Mouse (Mus musculus) CH12.LX (cell line): ENCODE data around the gene Hoxd8. TPM values are rescaled to one million over a fixed set of nuclear protein-coding genes. Genes with fewer than 3 reads are reported as not detected.

ENCODE experiments used
- DNase-seq: peaks from one replicate; pipeline ENCODE4 v3.0.0-alpha.2; 2013; ENCODE audit errors: extremely low read depth
- H3K27ac ChIP-seq: 2 replicates; pipeline ENCODE4 v1.5.1; 2012; ENCODE audit warnings: low read depth, mild to moderate bottlenecking, control low read depth, moderate library complexity; ENCODE audit not compliant: insufficient read depth
- H3K27me3 ChIP-seq: replicated peaks from 2 replicates; pipeline ENCODE3; 2012; ENCODE audit warnings: inconsistent platforms
- H3K36me3 ChIP-seq, 2 experiments: replicated peaks in 1 of 2; 2 replicates each; pipeline versions ENCODE3 to v1.6.1; 2012; ENCODE audit warnings: inconsistent platforms in 1 of 2, low read length in 1 of 2, mild to moderate bottlenecking in 1 of 2, mixed read lengths in 1 of 2, moderate library complexity in 1 of 2; ENCODE audit not compliant: control insufficient read depth in 1 of 2, insufficient read depth in 1 of 2
- H3K4me1 ChIP-seq, 2 experiments: 2 replicates each; pipeline ENCODE4 v1.6.1; 2012; ENCODE audit warnings: inconsistent platforms in 1 of 2, moderate library complexity in 1 of 2; ENCODE audit not compliant: insufficient read depth in 2 of 2, control insufficient read depth in 1 of 2
- H3K4me2 ChIP-seq: 2 replicates; pipeline ENCODE4 v1.6.1; 2012; ENCODE audit warnings: low read depth, mild to moderate bottlenecking, control low read depth; ENCODE audit not compliant: poor library complexity, insufficient read depth, severe bottlenecking
- H3K4me3 ChIP-seq, 3 experiments: fragments of 150-350 bp in 1 of 3; sonication (generic) in 1 of 3; replicated peaks in 1 of 3; 2 replicates each; pipeline versions ENCODE3 to v1.5.1; 2011 to 2012; ENCODE audit warnings: low read depth in 2 of 3, low read length in 2 of 3, mild to moderate bottlenecking in 2 of 3, moderate library complexity in 2 of 3, control low read depth in 1 of 3, improper control_type of control experiment in 1 of 3, inconsistent platforms in 1 of 3, mixed read lengths in 1 of 3; ENCODE audit not compliant: poor library complexity in 1 of 3
- H3K79me2 ChIP-seq: replicated peaks from 2 replicates; pipeline ENCODE4 v1.6.1; 2012; ENCODE audit warnings: mild to moderate bottlenecking, moderate library complexity; ENCODE audit not compliant: control insufficient read depth, poor library complexity, insufficient read depth, severe bottlenecking; ENCODE audit errors: extremely low read depth
- H3K9ac ChIP-seq: 2 replicates; pipeline ENCODE4 v1.6.1; 2012; ENCODE audit warnings: low read depth, mild to moderate bottlenecking, control low read depth, moderate library complexity; ENCODE audit not compliant: insufficient read depth
- H3K9me3 ChIP-seq: replicated peaks from 2 replicates; pipeline ENCODE3; 2012; ENCODE audit warnings: low read length, inconsistent platforms, mixed read lengths
- BHLHE40 ChIP-seq: IDR thresholded peaks from 2 replicates; pipeline ENCODE4 v1.6.1; 2011; ENCODE audit warnings: mild to moderate bottlenecking, low read depth, low read length, improper control_type of control experiment
- CHD1 ChIP-seq: IDR thresholded peaks from 2 replicates; pipeline ENCODE4 v1.6.1; 2012; ENCODE audit warnings: low read depth, low read length, improper control_type of control experiment, inconsistent platforms
- CTCF ChIP-seq, 2 experiments: IDR thresholded peaks in 1 of 2; conservative IDR thresholded peaks in 1 of 2; 2 replicates each; pipeline ENCODE4 v1.5.1; 2011 to 2012; ENCODE audit warnings: low read depth in 2 of 2, low read length in 2 of 2, improper control_type of control experiment in 1 of 2, inconsistent platforms in 1 of 2, mild to moderate bottlenecking in 1 of 2, moderate library complexity in 1 of 2
- ELF1 ChIP-seq: IDR thresholded peaks from 2 replicates; pipeline ENCODE4 v1.6.1; 2014; ENCODE audit warnings: low read depth, mild to moderate bottlenecking, inconsistent platforms, low read length, improper control_type of control experiment
- ETS1 ChIP-seq: conservative IDR thresholded peaks from 2 replicates; pipeline ENCODE4 v1.6.1; 2012; ENCODE audit warnings: low read depth, mild to moderate bottlenecking, inconsistent platforms, low read length, improper control_type of control experiment, moderate library complexity
- GABPA ChIP-seq: IDR thresholded peaks from 2 replicates; pipeline ENCODE4 v1.6.1; 2012; ENCODE audit warnings: low read depth, low read length, improper control_type of control experiment, inconsistent platforms; ENCODE audit not compliant: insufficient replicate concordance
- HCFC1 ChIP-seq: IDR thresholded peaks from 2 replicates; pipeline ENCODE4 v1.6.1; 2012; ENCODE audit warnings: low read depth, mild to moderate bottlenecking, inconsistent platforms, low read length, improper control_type of control experiment
- IRF4 ChIP-seq: IDR thresholded peaks from 2 replicates; pipeline ENCODE4 v1.6.1; 2014; ENCODE audit warnings: low read depth, mild to moderate bottlenecking, inconsistent platforms, low read length, improper control_type of control experiment
- JUND ChIP-seq: conservative IDR thresholded peaks from 2 replicates; pipeline ENCODE4 v1.6.1; 2011; ENCODE audit warnings: low read depth, low read length, improper control_type of control experiment
- KAT2A ChIP-seq: IDR thresholded peaks from 2 replicates; pipeline ENCODE4 v1.6.1; 2012; ENCODE audit warnings: low read length, improper control_type of control experiment, inconsistent platforms; ENCODE audit not compliant: insufficient replicate concordance
- MAX ChIP-seq: IDR thresholded peaks from 2 replicates; pipeline ENCODE4 v1.6.1; 2011; ENCODE audit warnings: low read length, improper control_type of control experiment
- MAZ ChIP-seq: IDR thresholded peaks from 2 replicates; pipeline ENCODE4 v1.6.1; 2012; ENCODE audit warnings: low read depth, mild to moderate bottlenecking, inconsistent platforms, low read length, improper control_type of control experiment, moderate library complexity
- MEF2A ChIP-seq: IDR thresholded peaks from 2 replicates; pipeline ENCODE4 v1.6.1; 2014; ENCODE audit warnings: low read depth, mild to moderate bottlenecking, inconsistent platforms, low read length, improper control_type of control experiment, borderline replicate concordance
- NELFE ChIP-seq: IDR thresholded peaks from 2 replicates; pipeline ENCODE4 v1.6.1; 2011; ENCODE audit warnings: low read depth, low read length, improper control_type of control experiment
- POLR2A ChIP-seq: IDR thresholded peaks from 2 replicates; pipeline ENCODE4 v1.6.1; 2011; ENCODE audit warnings: low read depth, mild to moderate bottlenecking, improper control_type of control experiment, low read length
- POLR2AphosphoS2 ChIP-seq: IDR thresholded peaks from 2 replicates; pipeline ENCODE4 v1.6.1; 2011; ENCODE audit warnings: low read depth, low read length, improper control_type of control experiment
- RAD21 ChIP-seq: IDR thresholded peaks from 2 replicates; pipeline ENCODE4 v1.6.1; 2011; ENCODE audit warnings: low read depth, mild to moderate bottlenecking, low read length, improper control_type of control experiment, moderate library complexity
- SMC3 ChIP-seq: IDR thresholded peaks from 2 replicates; pipeline ENCODE4 v1.6.1; 2011; ENCODE audit warnings: low read depth, low read length, improper control_type of control experiment
- TCF12 ChIP-seq: IDR thresholded peaks from 2 replicates; pipeline ENCODE4 v1.6.1; 2014; ENCODE audit warnings: low read depth, mild to moderate bottlenecking, inconsistent platforms, low read length, improper control_type of control experiment
- UBTF ChIP-seq: IDR thresholded peaks from 2 replicates; pipeline ENCODE4 v1.6.1; 2012; ENCODE audit warnings: low read depth, mild to moderate bottlenecking, inconsistent platforms, low read length, improper control_type of control experiment, moderate library complexity
- USF2 ChIP-seq: conservative IDR thresholded peaks from 2 replicates; pipeline ENCODE4 v1.6.1; 2011; ENCODE audit warnings: low read depth, low read length, improper control_type of control experiment
- ZC3H11A ChIP-seq: IDR thresholded peaks from 2 replicates; pipeline ENCODE4 v1.6.1; 2012; ENCODE audit warnings: low read depth, mild to moderate bottlenecking, inconsistent platforms, low read length, improper control_type of control experiment
- ZMIZ1 ChIP-seq: IDR thresholded peaks from 2 replicates; pipeline ENCODE4 v1.6.1; 2012; ENCODE audit warnings: low read depth, mild to moderate bottlenecking, inconsistent platforms, low read length, improper control_type of control experiment
- ZNF384 ChIP-seq: IDR thresholded peaks from 2 replicates; pipeline ENCODE4 v1.6.1; 2012; ENCODE audit warnings: low read depth, low read length, improper control_type of control experiment, inconsistent platforms
- dilution Hi-C: fragments of 300-500 bp; cut with MboI; formaldehyde crosslinking; loops from 2 replicates; pipeline ENCODE4 v1.14.3; 2020; ENCODE audit warnings: low sequenced_read_pairs; ENCODE audit not compliant: extremely low pct_unique_long_range_greater_than_20kb, extremely low pct_ligation_motif_present
- in situ Hi-C: fragments of 300-500 bp; cut with MboI; formaldehyde crosslinking; loops from 3 replicates; pipeline ENCODE4 v1.14.3; 2019; ENCODE audit warnings: low sequenced_read_pairs, low pct_ligation_motif_present, low pct_unique_long_range_greater_than_20kb, mixed read lengths
- polyA plus RNA-seq: library from polyadenylated mRNA; unstranded; fragments of >175 nt; gene quantifications from 2 replicates; pipeline ENCODE4 v1.2.1, GENCODE M21; 2012; ENCODE audit warnings: low read depth; ENCODE audit not compliant: insufficient read length
- total RNA-seq, 2 experiments: library from RNA; depleted of rRNA; stranded (reverse); fragments of 300-350 nt in 1 of 2; fragments of >200 nt in 1 of 2; gene quantifications; 2 replicates each; pipeline ENCODE4 v1.2.3; 2012 to 2014

Hoxd8 gene
- total and polyA plus RNA-seq, 3 experiments = 0.20 to 0.31 TPM; not detected in 1

GRCm38 (mm10) chr2:74740311-74741091 lies 36.1 kb downstream of the Hoxd8 start:
- no peak overlapping the region for H3K27ac ChIP-seq
- H3K4me1 ChIP-seq = peaks cover 14 to 27% of the 10 kb centered on the region in 2 experiments
- dilution Hi-C loops = no loop called here
- H3K4me3 ChIP-seq = no peak overlapping the region
- peaks cover 11% of the 10 kb centered on the region for H3K9me3 ChIP-seq
- TF ChIP-seq POLR2A = no peak
- no peak for TF ChIP-seq MAX
- no peak for TF ChIP-seq GABPA
- TF ChIP-seq SMC3 = no peak
- TF ChIP-seq IRF4 = no peak
- TF ChIP-seq POLR2AphosphoS2 = no peak
- TF ChIP-seq MEF2A = no peak
- TF ChIP-seq ETS1 = no peak
- no peaks in the 10 kb centered on the region for H3K27me3 ChIP-seq
- H3K4me2 ChIP-seq = no peak overlapping the region
- in situ Hi-C loops = no loop called here
- H3K36me3 ChIP-seq = peaks cover 3 to 21% of the 10 kb centered on the region in 2 experiments
- H3K79me2 ChIP-seq = no peaks in the 10 kb centered on the region
- no peak overlapping the region for H3K9ac ChIP-seq
- DNase-seq = no peak

GRCm38 (mm10) chr2:74741252-74741978 lies 37.0 kb downstream of the Hoxd8 start:
- Histone ChIP-seq H3K4me2 (no peak overlapping the region), H3K4me3 (no peak overlapping the region), H3K4me1 (peaks cover 14 to 27% of the 10 kb centered on the region in 2 experiments), H3K9me3 (peaks cover 5% of the 10 kb centered on the region), H3K9ac (no peak overlapping the region), H3K36me3 (peaks cover 3 to 18% of the 10 kb centered on the region in 2 experiments), H3K27ac (no peak overlapping the region), H3K27me3 (no peaks in the 10 kb centered on the region), H3K79me2 (no peaks in the 10 kb centered on the region)
- no peak for TF ChIP-seq USF2
- TF ChIP-seq RAD21 = no peak
- TF ChIP-seq KAT2A = no peak
- no peak for TF ChIP-seq HCFC1
- TF ChIP-seq ETS1 = no peak
- no peak for TF ChIP-seq ZC3H11A
- TF ChIP-seq ZMIZ1 = no peak
- TF ChIP-seq ELF1 = no peak
- TF ChIP-seq NELFE = no peak
- TF ChIP-seq TCF12 = no peak
- no peak for TF ChIP-seq BHLHE40
- no peak for TF ChIP-seq MAZ
- TF ChIP-seq GABPA = no peak
- TF ChIP-seq SMC3 = no peak
- TF ChIP-seq POLR2AphosphoS2 = no peak
- TF ChIP-seq UBTF = no peak
- no peak for TF ChIP-seq JUND
- TF ChIP-seq CTCF (conservative IDR thresholded peaks at IDR 0.05 in 1 of 2, IDR thresholded peaks at IDR 0.05 in 1 of 2; ENCODE audit: low read depth in 2 of 2, low read length in 2 of 2) = no peak
- TF ChIP-seq CHD1 = no peak
- TF ChIP-seq ZNF384 = no peak
- no peak for DNase-seq
- dilution Hi-C loops = no loop called here
- in situ Hi-C loops = no loop called here
